Mouse (Mus musculus): ENCODE data around the gene Nek6.

DNA sequence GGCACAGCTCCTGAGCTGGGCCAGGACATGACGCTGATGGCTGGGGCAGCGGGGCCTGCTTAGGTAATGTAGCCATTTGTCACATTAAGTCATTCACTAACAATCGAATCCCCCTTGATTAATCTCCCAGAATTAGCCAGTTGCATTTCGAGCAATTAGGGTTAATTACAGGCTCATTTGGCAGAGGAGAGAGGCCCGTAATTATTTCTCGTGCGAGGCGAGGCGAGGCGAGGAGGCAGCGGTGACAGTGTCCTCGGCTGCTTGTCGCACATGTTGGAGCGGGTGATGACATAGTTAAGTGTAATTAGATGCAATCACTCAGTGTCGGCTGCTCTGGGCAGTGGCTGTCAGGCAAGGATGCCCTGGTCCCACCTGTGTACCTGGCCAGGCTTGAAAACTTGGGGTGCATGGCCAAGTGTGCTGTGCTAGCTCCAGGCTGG, 40.6 kb downstream of the Nek6 start:
- no peak for TF ChIP-seq POLR2A (IDR thresholded peaks at IDR 0.05; ENCODE audit: control insufficient read depth, extremely low read depth, insufficient read depth, low read length, poor library complexity)
- no peak for TF ChIP-seq CTCF (IDR thresholded peaks at IDR 0.05; ENCODE audit: borderline replicate concordance, control insufficient read depth, extremely low read depth, insufficient read depth, low read length, poor library complexity)

All from thymus, adult 2 months (tissue).